Mouse (Mus musculus) cerebellum, postnatal 36 days (tissue): ENCODE data around the gene Gm4894.

Source experiments
- DNase-seq, 2 experiments: peaks; one replicate each; pipeline ENCODE4 v3.0.0; 2021 to 2022; ENCODE audit warnings: mixed read lengths in 2 of 2

Gm4894 gene

DNA sequence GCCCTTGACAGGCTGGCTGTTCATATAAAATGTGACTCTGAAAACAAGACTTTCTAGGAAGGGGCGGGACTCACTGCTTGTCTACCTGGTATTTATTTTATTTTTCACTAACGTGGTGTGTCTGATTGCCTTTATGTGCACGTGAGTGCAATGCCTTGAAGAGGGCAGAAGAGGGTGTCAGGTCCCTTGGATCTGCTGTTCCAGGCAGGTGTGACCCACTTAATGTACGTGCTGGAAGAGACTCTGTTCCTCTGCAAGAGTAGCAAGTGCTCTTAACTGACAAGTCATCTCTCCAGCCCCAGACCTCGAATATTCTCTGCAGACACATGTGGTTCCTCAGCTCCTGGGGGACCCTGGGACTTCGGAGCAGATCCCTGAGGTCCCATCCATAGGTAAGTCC is at the start of gene Gm4894:
Gene Gm4894, plus strand, starts transcription at position 301 of the 400 bp plus-strand sequence.
- no peak for DNase-seq

DNA sequence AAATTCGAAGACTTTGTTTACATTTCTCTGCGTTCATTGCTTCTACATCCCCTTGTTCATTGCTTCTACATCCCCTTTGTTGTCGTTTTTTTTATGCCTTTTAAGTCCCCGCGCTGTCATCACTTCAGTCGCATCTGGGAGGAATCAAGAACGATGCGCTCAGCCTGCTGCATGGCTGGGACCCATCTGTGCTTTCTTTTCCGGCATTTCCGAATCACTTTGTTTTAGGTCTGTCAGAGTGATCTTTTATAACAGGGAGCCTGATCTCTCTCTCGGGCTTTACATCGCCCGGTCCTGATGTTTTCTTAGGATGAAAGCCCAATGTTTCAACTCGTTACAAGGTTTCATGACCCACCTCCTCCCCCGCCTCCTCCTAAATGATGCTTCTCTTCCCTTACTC is 44.0 kb upstream of the Gm4894 start:
- no peak for DNase-seq

DNA sequence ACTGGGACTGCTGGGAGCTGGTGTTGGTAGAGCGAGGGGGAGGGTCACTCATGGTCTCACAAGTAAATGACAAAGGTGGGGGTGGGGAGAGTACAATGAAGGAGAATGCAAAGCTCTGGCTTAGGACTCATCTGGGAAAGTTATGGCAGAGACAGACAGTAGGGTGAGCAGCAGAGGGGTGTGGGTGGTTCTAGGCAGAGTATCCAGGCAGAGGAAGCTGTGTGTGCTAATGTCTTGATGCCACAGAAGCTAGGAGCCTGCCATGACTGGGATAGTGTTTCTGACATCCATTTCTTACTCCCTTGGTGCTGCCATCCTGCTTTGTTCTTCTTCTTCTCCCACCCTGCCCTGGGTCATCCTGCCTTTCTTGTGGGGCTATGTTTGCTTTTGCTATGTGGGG is 38.8 kb upstream of the Gm4894 start:
- DNase-seq, result no peak

DNA sequence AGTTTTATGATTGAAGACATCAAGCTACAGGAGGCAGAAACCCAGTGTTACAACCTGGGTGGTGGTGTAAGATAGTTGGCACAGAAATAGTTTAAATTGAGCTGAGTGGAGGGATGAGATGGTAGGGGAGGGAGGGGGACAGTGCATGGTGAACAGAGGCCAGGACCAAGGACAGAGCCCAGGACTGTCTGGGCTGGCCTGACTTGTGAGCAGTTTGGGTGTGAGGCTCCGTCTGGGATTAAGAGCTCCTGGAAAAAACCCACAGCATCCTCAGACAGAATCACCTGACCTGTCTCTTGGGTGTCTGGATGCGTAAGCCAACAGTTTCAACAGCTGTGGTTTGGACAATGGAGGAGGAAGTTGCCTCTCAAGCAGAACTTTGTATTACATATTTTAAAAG is 35.6 kb upstream of the Gm4894 start:
- no peak for DNase-seq

DNA sequence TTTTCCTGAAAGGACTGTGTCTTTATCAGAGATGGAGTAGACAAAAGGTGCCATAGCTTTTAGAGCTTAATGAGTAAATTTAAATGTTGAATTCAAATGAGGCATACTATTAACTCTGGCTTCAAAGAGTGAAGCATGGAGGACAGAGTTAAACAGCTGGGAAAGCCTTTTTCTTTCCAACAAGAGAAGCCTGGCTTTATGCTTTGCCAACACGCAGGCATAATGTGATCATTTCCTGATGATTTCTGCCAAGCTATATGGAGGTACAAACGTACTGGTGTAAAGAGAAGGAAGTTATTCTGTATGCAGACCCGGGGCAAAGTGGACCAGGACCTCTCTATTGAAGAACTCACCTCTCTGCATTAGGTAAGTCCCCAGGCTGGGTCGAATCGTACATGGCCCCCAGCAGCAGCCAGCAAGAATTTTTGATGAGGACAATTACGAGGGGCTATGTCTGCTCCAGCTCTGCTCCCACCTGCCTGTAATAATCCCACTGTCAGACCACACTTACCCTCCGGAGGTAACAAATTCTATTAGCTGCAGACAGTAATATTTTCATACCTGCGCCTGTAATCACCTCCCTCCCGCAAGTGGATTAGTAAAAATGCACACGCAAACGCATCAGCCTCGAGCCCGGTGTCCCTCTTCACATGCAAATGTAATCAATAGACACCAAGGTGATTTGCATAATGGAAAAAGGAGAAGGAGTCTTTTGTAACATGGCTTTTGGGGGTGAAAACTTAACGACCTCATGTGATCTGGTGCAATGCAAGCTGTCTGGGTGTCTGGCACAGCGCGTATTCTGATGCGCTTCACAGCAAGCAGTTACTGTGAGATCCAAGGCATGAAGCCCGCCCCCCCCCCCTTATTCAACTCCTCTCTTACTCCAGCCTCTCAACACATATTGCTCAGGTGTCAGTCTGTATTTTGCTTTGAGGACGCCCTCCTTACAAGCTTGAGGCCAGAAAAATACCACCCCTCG is 32.4 kb upstream of the Gm4894 start:
- DNase-seq, result no peak

DNA sequence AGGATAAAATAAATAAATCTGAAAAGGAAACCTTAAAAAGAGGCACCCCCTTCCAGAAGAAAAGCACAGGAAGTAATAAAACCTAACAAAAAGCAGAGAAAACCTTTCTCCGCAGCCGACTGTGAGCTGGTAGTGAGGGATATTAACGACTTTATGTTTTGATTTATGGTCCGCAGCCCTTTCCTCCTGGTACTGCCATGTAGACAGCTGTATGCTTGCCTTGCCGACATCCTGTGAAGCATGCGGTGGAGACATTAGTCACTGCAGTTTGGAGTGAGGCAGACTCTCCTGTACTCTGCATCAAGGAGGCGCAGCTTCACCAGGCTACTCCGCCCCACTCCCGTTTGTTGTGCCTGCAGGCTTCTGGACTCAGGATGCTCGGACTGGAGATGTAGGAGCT is 25.8 kb upstream of the Gm4894 start:
- no peak for DNase-seq

DNA sequence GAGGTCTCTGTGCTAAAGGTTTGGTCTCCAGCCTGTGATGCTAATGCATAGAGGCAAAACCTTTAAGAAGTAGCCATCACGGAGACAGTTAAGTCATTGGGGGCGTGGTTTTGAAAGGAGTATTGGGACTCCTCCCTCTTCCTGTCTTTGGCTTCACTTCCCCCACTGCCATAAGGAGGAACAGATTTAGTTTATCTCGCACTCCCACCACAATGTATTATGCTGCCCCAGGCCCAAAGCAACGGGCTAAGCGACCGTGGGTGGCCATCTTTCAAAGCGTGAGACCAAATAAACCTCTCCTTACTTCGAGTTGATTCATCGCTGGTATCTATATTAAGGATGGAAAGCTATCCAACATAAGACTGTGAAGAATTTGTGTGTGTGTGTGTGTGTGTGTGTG is 22.9 kb upstream of the Gm4894 start:
- DNase-seq, result no peak

DNA sequence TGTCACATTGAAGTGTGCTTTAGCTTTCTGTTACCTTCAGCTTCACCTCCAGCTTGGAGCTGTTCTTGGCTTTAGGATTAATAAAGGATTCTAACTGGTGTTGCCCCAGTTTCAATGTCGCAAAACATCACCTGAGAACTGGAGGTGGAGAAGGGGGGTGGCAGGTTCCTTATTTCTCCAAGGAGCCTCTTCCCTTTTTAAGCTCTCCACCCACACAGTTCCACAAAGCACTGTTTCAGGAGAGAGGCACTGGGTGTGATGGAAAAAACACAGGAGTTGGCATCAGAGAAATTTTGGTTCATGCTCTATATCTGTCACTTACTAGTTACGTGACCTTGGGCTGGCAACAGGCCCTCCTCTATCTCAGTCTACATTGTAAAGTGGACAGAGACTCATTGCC is 21.3 kb upstream of the Gm4894 start:
- DNase-seq, result no peak

DNA sequence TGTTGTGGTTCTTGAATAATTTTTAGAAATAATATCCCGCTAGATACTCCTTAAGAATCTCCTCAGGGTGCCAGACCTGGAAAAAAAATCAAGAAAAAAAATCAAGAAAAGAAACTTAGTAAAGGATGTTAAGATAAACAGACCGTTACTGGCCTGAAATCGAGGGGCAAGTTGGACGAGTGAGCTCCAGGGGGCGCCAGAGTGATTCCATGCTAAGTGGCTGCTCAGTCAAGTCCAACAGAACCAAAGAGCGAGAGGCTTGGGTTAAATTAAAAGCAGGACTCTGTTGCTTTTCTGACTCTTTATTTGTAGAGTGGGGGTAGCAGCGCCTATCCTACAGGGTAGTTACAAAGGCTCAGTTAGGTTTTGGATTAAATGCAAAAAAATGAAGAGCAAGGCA is 3.5 kb upstream of the Gm4894 start:
- peak; percentile 38 to 49 for DNase-seq

DNA sequence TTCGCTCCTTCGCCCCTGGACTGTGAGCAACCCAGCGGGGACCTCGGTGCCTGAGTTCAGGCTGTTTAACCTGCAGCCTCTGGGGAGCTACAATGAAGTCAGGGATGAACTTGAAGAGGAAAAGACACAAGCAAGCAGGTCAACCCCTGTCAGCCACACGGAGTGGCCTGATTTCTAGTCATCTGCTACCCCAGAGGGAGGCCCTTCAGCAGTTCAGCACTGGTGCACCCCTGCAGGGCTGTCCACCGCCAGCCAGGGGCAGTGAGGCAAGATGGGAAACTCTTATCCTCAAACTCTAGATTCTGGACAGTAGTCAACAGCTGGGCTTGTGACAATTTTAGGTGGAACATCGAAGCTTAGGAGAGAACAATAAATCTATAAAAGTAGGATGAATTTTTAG is 18.6 kb downstream of the Gm4894 start:
- peak in 1 of 2 experiments; percentile 3 for DNase-seq

DNA sequence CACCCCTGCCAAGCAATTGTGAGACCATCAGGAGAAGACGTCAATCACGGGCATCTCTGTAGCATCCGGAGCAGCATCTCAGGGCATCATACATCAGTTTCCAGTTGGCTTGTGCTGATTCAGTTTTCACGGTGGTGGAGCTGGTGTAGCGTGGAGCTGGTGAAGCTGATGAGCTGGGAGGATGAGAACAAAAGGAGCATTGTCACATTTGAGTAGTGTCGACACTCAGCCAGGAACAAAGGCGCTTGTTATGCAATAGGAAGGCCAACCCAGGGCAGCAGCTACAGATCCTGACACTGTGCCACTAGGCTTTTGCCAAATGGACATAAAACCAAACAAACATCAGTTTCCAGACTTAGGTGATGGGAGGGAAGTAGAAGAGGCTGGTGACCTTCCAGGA is 23.2 kb downstream of the Gm4894 start:
- no peak for DNase-seq

DNA sequence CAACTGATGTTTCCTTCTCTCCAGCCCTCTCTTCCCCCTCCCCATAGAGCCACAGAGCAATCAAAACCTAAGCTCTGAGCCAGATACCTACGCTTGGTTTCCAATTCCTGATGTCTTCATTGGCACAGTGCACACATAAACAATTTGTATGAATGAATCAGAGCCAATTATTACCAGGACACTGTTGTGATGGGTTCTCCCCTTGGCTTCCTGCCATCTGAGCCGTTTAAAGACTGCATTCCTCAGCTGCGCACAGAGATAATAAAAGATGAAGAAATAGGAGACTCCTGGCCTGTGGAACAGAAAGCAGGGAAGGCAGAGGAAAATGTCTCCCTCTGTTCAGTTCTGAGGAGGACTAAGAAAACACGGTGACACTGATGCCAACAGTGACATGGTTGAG is 25.6 kb downstream of the Gm4894 start:
- DNase-seq, result no peak

DNA sequence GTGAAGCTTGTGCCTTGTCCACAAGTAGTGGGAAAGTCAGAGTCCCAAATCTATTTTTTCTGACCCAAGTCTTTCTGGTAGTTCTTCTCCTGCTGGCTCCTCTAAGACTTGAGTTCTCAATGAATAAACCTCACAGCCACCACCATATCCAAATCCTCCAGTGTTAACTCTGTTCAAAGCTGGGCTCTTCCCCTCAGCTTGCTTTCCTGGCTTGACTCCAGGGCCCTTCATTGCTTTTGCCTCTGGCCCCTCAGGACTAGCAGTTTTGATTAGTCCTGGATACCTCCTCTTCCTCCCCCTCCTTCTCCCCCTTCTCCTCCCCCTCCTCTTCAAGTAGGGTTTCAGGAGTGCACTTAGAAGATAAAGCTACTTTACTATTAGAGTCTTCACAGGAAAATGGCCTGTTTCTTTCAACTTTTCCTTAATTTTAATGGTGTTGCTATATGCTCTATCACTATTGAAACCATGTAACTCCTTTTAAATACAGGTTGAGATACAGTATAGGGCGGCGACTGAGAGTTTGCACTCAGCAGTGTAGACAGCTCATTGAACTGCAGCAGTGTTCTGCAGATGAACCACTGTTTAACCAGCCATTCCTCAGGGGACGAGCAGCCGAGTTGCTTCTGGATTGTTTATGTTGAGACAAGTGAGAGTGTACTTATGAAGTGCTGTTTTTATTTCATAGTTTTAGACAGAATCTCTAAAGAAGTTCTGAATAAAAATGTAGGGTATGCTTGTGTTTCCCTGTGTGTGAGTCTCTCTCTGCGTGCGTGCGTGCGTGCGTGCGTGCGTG is 26.4 kb downstream of the Gm4894 start:
- no peak for DNase-seq

DNA sequence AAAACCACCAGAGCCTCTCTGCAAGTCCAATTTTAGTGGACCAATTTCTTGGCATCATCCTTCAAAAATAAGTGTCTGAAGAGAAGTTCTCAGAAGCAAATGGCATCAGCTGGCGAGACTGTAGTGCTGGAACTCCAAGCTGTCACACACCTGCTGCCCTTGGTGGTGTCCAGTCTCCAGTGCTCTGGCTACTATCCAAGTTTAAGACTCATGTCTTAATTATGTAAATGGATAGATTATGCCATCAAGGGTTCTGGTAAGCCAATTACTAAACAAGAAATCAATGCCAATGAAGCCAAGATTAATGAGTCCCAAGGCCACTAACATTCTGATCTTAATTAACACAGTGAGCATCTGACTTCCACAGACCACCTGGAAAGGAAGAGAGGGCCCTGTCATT is 44.8 kb downstream of the Gm4894 start:
- no peak for DNase-seq

DNA sequence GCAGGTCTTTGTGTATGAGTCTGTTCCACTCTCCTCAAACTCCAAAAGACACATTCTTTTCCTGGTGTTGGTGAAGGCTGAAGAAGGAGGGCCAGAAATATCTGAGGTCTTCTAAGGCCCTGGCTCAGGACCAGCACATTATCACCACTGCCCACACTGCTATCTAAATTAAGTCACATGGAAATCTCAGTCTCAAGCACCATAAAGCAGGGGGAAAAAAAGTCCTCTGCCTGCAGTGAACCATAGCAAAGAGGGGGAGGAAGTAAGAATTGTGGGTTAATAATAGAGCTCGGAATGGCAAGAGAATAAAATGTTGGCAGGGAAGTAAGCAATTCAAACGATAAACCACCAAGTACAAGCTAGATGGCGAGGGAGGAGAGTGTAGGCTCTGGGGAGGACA is 57.2 kb downstream of the Gm4894 start:
- no peak for DNase-seq

DNA sequence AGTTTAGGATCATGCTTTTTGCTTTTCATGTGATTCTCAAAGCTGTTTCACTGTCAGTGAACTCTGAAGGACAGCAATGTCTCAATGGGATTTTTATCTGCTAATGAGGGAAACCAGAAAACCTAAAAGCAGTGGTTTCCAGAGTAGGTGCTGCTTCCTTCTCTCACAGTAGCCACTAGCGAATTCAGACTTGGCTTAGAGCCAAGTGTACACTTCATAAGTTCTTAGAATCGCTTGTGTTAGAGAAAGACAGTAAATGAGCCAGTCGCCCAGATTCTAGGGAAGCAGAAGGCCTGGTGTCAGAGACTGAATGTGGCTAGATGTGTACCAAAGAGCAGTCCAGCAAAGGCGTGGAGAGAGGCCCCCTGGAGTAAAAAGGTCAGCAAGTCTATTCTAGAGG is 60.5 kb downstream of the Gm4894 start:
- DNase-seq, result no peak

DNA sequence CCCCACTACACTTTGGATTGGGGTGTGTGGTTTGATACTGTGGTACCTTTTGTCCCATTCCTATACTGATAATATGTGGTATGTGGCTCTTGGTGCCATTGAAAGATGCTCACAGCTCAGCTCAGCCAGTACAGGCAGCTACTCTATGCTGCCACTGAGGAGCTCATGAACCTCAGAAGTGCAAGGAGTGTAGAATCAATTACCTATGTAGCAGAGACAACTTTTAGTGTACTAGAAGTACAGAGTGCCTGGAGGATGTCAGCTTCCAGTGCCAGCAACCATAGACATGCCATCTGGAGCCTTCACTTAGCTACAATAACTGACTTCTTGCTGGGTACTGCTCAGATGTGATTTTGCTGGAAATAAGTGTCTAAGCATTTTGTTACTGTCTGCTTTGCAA is 68.3 kb downstream of the Gm4894 start:
- no peak for DNase-seq
